Mouse (Mus musculus) heart, postnatal 0 days (tissue): ENCODE measurements around the gene Rab33b. TPM values are rescaled to one million over a fixed set of nuclear protein-coding genes. Genes with fewer than 3 reads are reported as not detected.

Experiments used
- ATAC-seq: fragments of 200-750 bp; cut with Nextera tagmentation; 2 replicates; pipeline ENCODE4 v1.8.0; 2017; ENCODE audit warnings: low read depth, moderate number of reproducible peaks, moderate library complexity; ENCODE audit not compliant: insufficient read depth
- DNase-seq: peaks from one replicate; pipeline ENCODE4 v3.0.0-alpha.2; 2016; ENCODE audit warnings: low spot score
- H3K27ac ChIP-seq: fragments of 300-500 bp; sonication (generic); 2 replicates; pipeline ENCODE4 v1.5.1; 2014; ENCODE audit warnings: low read depth, mild to moderate bottlenecking
- H3K27me3 ChIP-seq: fragments of 300-500 bp; sonication (generic); 2 replicates; pipeline ENCODE4 v1.6.1; 2014; ENCODE audit warnings: low read length, mixed read lengths; ENCODE audit not compliant: control insufficient read depth, insufficient read depth
- H3K36me3 ChIP-seq: fragments of 300-500 bp; sonication (generic); replicated peaks from 2 replicates; pipeline ENCODE4 v1.6.1; 2014; ENCODE audit warnings: low read length, mixed read lengths; ENCODE audit not compliant: control insufficient read depth, insufficient read depth
- H3K4me1 ChIP-seq: fragments of 300-500 bp; sonication (generic); 2 replicates; pipeline ENCODE4 v1.6.1; 2014; ENCODE audit warnings: antibody characterized with exemption; ENCODE audit not compliant: control insufficient read depth, insufficient read depth
- H3K4me2 ChIP-seq: fragments of 300-500 bp; sonication (generic); 2 replicates; pipeline ENCODE4 v1.6.1; 2014; ENCODE audit warnings: low read depth, mild to moderate bottlenecking, low read length, moderate library complexity
- H3K4me3 ChIP-seq: fragments of 300-500 bp; sonication (generic); 2 replicates; pipeline ENCODE4 v1.5.1; 2014; ENCODE audit warnings: low read depth, low read length
- H3K9ac ChIP-seq: fragments of 300-500 bp; sonication (generic); replicated peaks from 2 replicates; pipeline ENCODE4 v1.6.1; 2014; ENCODE audit warnings: low read depth, low read length, mixed read lengths
- H3K9me3 ChIP-seq: fragments of 300-500 bp; sonication (generic); replicated peaks from 2 replicates; pipeline ENCODE4 v1.6.1; 2016; ENCODE audit warnings: low read length; ENCODE audit not compliant: control insufficient read depth
- CTCF ChIP-seq: IDR thresholded peaks from 2 replicates; pipeline ENCODE4 v1.5.1; 2016; ENCODE audit warnings: antibody characterized with exemption, control low read depth, low read depth
- EP300 ChIP-seq: IDR thresholded peaks from 2 replicates; pipeline ENCODE4 v1.6.1; 2016; ENCODE audit warnings: antibody characterized with exemption, low read depth
- WGBS: fragments of 180-500 bp; shearing (Covaris S2); extraction: QIAGEN DNeasy Blood & Tissue Kit; methylation state at CpG from one replicate; pipeline ENCODE4 v1.1.7; 2014; 5-methylcytosine and 5-hydroxymethylcytosine counted together
- polyA plus RNA-seq: library from polyadenylated mRNA; unstranded; fragments of >200 nt; fragmentation: Nextera tagmentation; extraction: Ambion mirVana; gene quantifications from 2 replicates; pipeline ENCODE4 v1.2.1, GENCODE M21; 2015
- total RNA-seq: library from RNA; depleted of rRNA; stranded (reverse); fragments of >200 nt; gene quantifications from 2 replicates; pipeline ENCODE4 v1.2.3, GENCODE M21; 2014; ENCODE audit warnings: low replicate concordance; rRNA removed

Gene Rab33b
- total and polyA plus RNA-seq, 2 experiments from 2014 or later, result 9.0 to 12.7 TPM

- H3K4me1 ChIP-seq, result no peaks in the 10 kb centered on the region
- peaks cover 88% of the 10 kb centered on the region for H3K36me3 ChIP-seq
- 74% methylated on average over 9 of the region's 9 CpGs for WGBS
- no peaks in the 10 kb centered on the region for H3K9me3 ChIP-seq
- H3K4me2 ChIP-seq, result no peak overlapping the region
- no peak for ATAC-seq
- no peak overlapping the region for H3K27ac ChIP-seq
- DNase-seq, result no peak
- H3K9ac ChIP-seq, result no peak overlapping the region
- no peaks in the 10 kb centered on the region for H3K27me3 ChIP-seq
- no peak for TF ChIP-seq CTCF
- TF ChIP-seq EP300, result no peak
- H3K4me3 ChIP-seq, result no peak overlapping the region
These were observed 50.3 kb downstream of the Rab33b start for GRCm38 (mm10) chr3:51534013-51534412.

GRCm38 (mm10) chr3:51539567-51540408 is 56.1 kb downstream of the Rab33b start:
- H3K4me3 ChIP-seq, result no peak overlapping the region
- ATAC-seq (peak; percentile 57; the same call in 1 of the 2 replicates), DNase-seq (peak; percentile 47)
- peak overlapping the region; percentile 38 for H3K27ac ChIP-seq
- 54% methylated on average over 15 of the region's 15 CpGs for WGBS
- peaks cover 67% of the 10 kb centered on the region for H3K36me3 ChIP-seq
- TF ChIP-seq CTCF (peak; percentile 72), EP300 (no peak)
- H3K9ac ChIP-seq, result no peak overlapping the region
- H3K9me3 ChIP-seq, result no peaks in the 10 kb centered on the region
- H3K4me1 ChIP-seq, result no peaks in the 10 kb centered on the region
- H3K27me3 ChIP-seq, result no peaks in the 10 kb centered on the region
- H3K4me2 ChIP-seq, result no peak overlapping the region

- TF ChIP-seq CTCF, result no peak
- TF ChIP-seq EP300, result no peak
- H3K4me2 ChIP-seq, result no peak overlapping the region
- DNase-seq, result no peak
- no peak overlapping the region for H3K27ac ChIP-seq
- ATAC-seq, result no peak
- no peak overlapping the region for H3K4me3 ChIP-seq
- WGBS, result 88% methylated on average over 9 of the region's 9 CpGs
- no peaks in the 10 kb centered on the region for H3K27me3 ChIP-seq
- H3K4me1 ChIP-seq, result no peaks in the 10 kb centered on the region
- H3K9ac ChIP-seq, result no peak overlapping the region
- peaks cover 60% of the 10 kb centered on the region for H3K36me3 ChIP-seq
- no peaks in the 10 kb centered on the region for H3K9me3 ChIP-seq
These were observed 56.9 kb downstream of the Rab33b start for GRCm38 (mm10) chr3:51540659-51541058.

- Histone ChIP-seq H3K4me2 (no peak overlapping the region), H3K4me3 (no peak overlapping the region), H3K4me1 (0 out of 2 replicates have a peak, but pooled peaks cover 3% of the 10 kb centered on the region), H3K9ac (no peak overlapping the region), H3K27me3 (no peaks in the 10 kb centered on the region), H3K9me3 (no peaks in the 10 kb centered on the region), H3K36me3 (peaks cover 54% of the 10 kb centered on the region), H3K27ac (no peak overlapping the region)
- no peak for ATAC-seq
- 91% methylated on average over 19 of the region's 19 CpGs for WGBS
- DNase-seq, result no peak
- no peak for TF ChIP-seq EP300
- no peak for TF ChIP-seq CTCF
These were observed 60.9 kb downstream of the Rab33b start for GRCm38 (mm10) chr3:51544442-51545128.

Other genes with a start within 250 kb of the Rab33b start
- gene Elf2, start 143.3 kb upstream of the Rab33b start, total RNA-seq, result 84.0 and 104 TPM in 2 replicates
- gene Elf2, start 143.3 kb upstream of the Rab33b start, polyA plus RNA-seq, result 40.7 and 46.5 TPM in 2 replicates
- gene Mgarp, start 87.2 kb upstream of the Rab33b start, total RNA-seq, result 3.4 and 3.7 TPM in 2 replicates
- gene Mgarp, start 87.2 kb upstream of the Rab33b start, polyA plus RNA-seq, result 1.2 and 1.3 TPM in 2 replicates
- 358 and 459 TPM in 2 replicates for gene Ndufc1, start 74.9 kb upstream of the Rab33b start, total RNA-seq
- gene Ndufc1, start 74.9 kb upstream of the Rab33b start, polyA plus RNA-seq, result 3,223 and 3,409 TPM in 2 replicates
- 19.6 and 21.2 TPM in 2 replicates for gene Naa15, start 68.8 kb upstream of the Rab33b start, total RNA-seq
- gene Naa15, start 68.8 kb upstream of the Rab33b start, polyA plus RNA-seq, result 21.1 and 23.6 TPM in 2 replicates
- 24.8 and 54.7 TPM in 2 replicates for gene Setd7, start 77.0 kb downstream of the Rab33b start, total RNA-seq
- gene Setd7, start 77.0 kb downstream of the Rab33b start, polyA plus RNA-seq, result 2.5 and 3.0 TPM in 2 replicates
- gene Mgst2, start 176.4 kb downstream of the Rab33b start, total RNA-seq, result 3.2 and 16.5 TPM in 2 replicates
- gene Mgst2, start 176.4 kb downstream of the Rab33b start, polyA plus RNA-seq, result 8.7 and 9.4 TPM in 2 replicates